Comparison of ENCODE assay signal across 14 mouse cellular contexts in the genomic region with DNA sequence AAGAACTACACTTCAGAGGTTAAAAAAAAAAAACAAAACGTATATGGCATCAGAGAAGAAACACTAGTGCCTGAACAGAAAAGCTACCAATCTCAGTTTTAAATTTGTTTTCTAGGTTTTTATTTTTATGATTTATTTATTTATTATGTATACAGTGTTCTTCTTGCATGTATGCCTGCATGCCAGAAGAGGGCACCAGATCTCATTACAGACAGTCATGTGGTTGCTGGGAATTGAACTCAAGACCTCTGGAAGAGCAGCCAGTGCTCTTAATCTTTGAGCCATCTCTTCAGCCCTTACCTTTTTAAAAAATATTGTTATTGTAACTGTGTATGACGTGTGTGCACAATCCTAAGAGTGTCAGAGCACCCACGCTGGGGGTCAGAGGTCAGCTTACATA. TPM values are rescaled to one million over a fixed set of nuclear protein-coding genes. Genes with fewer than 3 reads are reported as not detected.
DNase-seq lines count a peak whose midpoint lies in the region; ATAC-seq and TF ChIP-seq lines count a peak whose summit lies in the region.
"Had no signal": no experiment of that assay in that cellular context is flagged by ENCODE, and none has a peak within 500 bp of the region (broad histone marks: within the 10 kb centered on the region; RNA-seq: fewer than 3 reads in every experiment).

No protein-coding gene starts in this region.

- peaks cover 10% of the 10 kb centered on the region; the same call in 1 of the 2 replicates for H3K4me1 ChIP-seq in kidney, adult 2 months (ENCODE audit: control insufficient read depth, insufficient read depth, low read length)
- 0 out of 2 replicates have a peak, but pooled peaks cover 6% of the 10 kb centered on the region for H3K4me1 ChIP-seq in kidney, embryonic 14.5 days (ENCODE audit: control insufficient read depth, insufficient read depth, low read length)
- H3K4me1 ChIP-seq in E14TG2a.4 (replicated peaks; ENCODE audit: low read depth, low read length) = peaks cover 46% of the 10 kb centered on the region
- no peaks in the 10 kb centered on the region for H3K4me1 ChIP-seq in stomach, postnatal 0 days (replicated peaks; ENCODE audit: control insufficient read depth, insufficient read depth)

- H3K27ac ChIP-seq in kidney, adult 2 months (ENCODE audit: insufficient read depth, low read depth, low read length) = no peak overlapping the region
- H3K27ac ChIP-seq in kidney, embryonic 14.5 days (ENCODE audit: low read depth, low read length) = no peak overlapping the region
- H3K27ac ChIP-seq in stomach, postnatal 0 days (replicated peaks) = no peak overlapping the region
- H3K27ac ChIP-seq: limb, embryonic 10.5 days; neural tube, embryonic 13.5 days had no signal

- no peak for ATAC-seq in kidney, embryonic 14.5 days (ENCODE audit: low FRiP score, low TSS enrichment)
- ATAC-seq in stomach, postnatal 0 days (ENCODE audit: low FRiP score, low TSS enrichment) = no peak

- no peak for TF ChIP-seq EP300 in stomach, postnatal 0 days (optimal IDR thresholded peaks at IDR 0.05)

- H3K4me3 ChIP-seq in kidney, adult 2 months (ENCODE audit: insufficient read depth, low read depth, low read length) = no peak overlapping the region
- no peak overlapping the region for H3K4me3 ChIP-seq in kidney, embryonic 14.5 days (ENCODE audit: low read length)
- H3K4me3 ChIP-seq in E14TG2a.4 (replicated peaks; ENCODE audit: low read length) = no peak overlapping the region
- no peak overlapping the region for H3K4me3 ChIP-seq in stomach, postnatal 0 days (ENCODE audit: low read depth, low read length)
- H3K4me3 ChIP-seq: limb, embryonic 10.5 days; neural tube, embryonic 13.5 days had no signal

- H3K27me3 ChIP-seq in kidney, adult 2 months (replicated peaks; ENCODE audit: control insufficient read depth, insufficient read depth, low read length) = no peaks in the 10 kb centered on the region
- no peaks in the 10 kb centered on the region for H3K27me3 ChIP-seq in kidney, embryonic 14.5 days (ENCODE audit: control insufficient read depth, insufficient read depth, low read length)
- no peaks in the 10 kb centered on the region for H3K27me3 ChIP-seq in E14TG2a.4 (ENCODE audit: insufficient read depth, low read length)
- no peaks in the 10 kb centered on the region for H3K27me3 ChIP-seq in stomach, postnatal 0 days (ENCODE audit: control insufficient read depth, insufficient read depth, low read length)
- H3K27me3 ChIP-seq: neural tube, embryonic 13.5 days had no signal

- no peak overlapping the region for H3K4me2 ChIP-seq in kidney, embryonic 14.5 days (replicated peaks; ENCODE audit: low read depth, low read length)
- H3K4me2 ChIP-seq in stomach, postnatal 0 days (replicated peaks; ENCODE audit: low read depth) = no peak overlapping the region
- H3K4me2 ChIP-seq: neural tube, embryonic 13.5 days had no signal

- H3K9ac ChIP-seq in kidney, embryonic 14.5 days (ENCODE audit: low read depth, low read length) = no peak overlapping the region
- no peak overlapping the region for H3K9ac ChIP-seq in stomach, postnatal 0 days (ENCODE audit: low read length)
- H3K9ac ChIP-seq: neural tube, embryonic 13.5 days had no signal

- peak; percentile 41 for DNase-seq in kidney, adult 2 months
- DNase-seq in lung, postnatal 36 days = peak; percentile 24
- no peak for DNase-seq in lung, postnatal 25 days (ENCODE audit: low spot score)
- no peak for DNase-seq in stomach, postnatal 0 days (ENCODE audit: low spot score)
- DNase-seq in spleen, adult 18-20 months = no peak
- DNase-seq: kidney, adult 18-20 months; lung, postnatal 10 days; midbrain, embryonic 14.5 days; thymus, adult 2 months had no signal

- peaks cover 5% of the 10 kb centered on the region for H3K9me3 ChIP-seq in kidney, embryonic 14.5 days (ENCODE audit: control insufficient read depth, low read length)
- peaks cover 4% of the 10 kb centered on the region for H3K9me3 ChIP-seq in E14TG2a.4 (ENCODE audit: low read length)
- H3K9me3 ChIP-seq in stomach, postnatal 0 days (ENCODE audit: control insufficient read depth, low read length) = no peaks in the 10 kb centered on the region
- H3K9me3 ChIP-seq: limb, embryonic 10.5 days; neural tube, embryonic 13.5 days had no signal

- no peak for TF ChIP-seq CTCF in kidney, adult 2 months (conservative IDR thresholded peaks at IDR 0.05; ENCODE audit: insufficient read depth, insufficient read length, low read depth, low read length)
- TF ChIP-seq CTCF in E14TG2a.4 (conservative IDR thresholded peaks at IDR 0.05; ENCODE audit: low read length) = peak; percentile 23; the same call in 1 of the 2 replicates
- TF ChIP-seq CTCF in stomach, postnatal 0 days (IDR thresholded peaks at IDR 0.05; ENCODE audit: low read depth) = peak; percentile 62

- 43% methylated on average over 3 of the region's 3 CpGs for WGBS in kidney, adult 2 months
- WGBS in kidney, embryonic 14.5 days = 86% methylated on average over 3 of the region's 3 CpGs
- 79% methylated on average over 3 of the region's 3 CpGs for WGBS in stomach, postnatal 0 days

- no peaks in the 10 kb centered on the region; the same call in 1 of the 2 replicates for H3K36me3 ChIP-seq in kidney, adult 2 months (ENCODE audit: control insufficient read depth, insufficient read depth, low read length)
- H3K36me3 ChIP-seq in kidney, embryonic 14.5 days (ENCODE audit: control insufficient read depth, insufficient read depth, low read length) = peaks cover 10% of the 10 kb centered on the region
- peaks cover 14% of the 10 kb centered on the region for H3K36me3 ChIP-seq in E14TG2a.4 (ENCODE audit: insufficient read depth, low read length)
- no peaks in the 10 kb centered on the region for H3K36me3 ChIP-seq in stomach, postnatal 0 days (ENCODE audit: control insufficient read depth, insufficient read depth, low read length)

- TF ChIP-seq POLR2A in kidney, adult 2 months (IDR thresholded peaks at IDR 0.05; ENCODE audit: low read depth, low read length) = no peak

RNA-seq across cellular contexts. Expression of a gene that starts 6.4 kb away (rescaled TPM):
- polyA plus RNA-seq in kidney, adult 2 months (2012; rRNA removed) = 641 and 892 TPM in 2 replicates
- 71.4 and 102 TPM in 2 replicates for polyA plus RNA-seq in kidney, embryonic 14.5 days (2014; fragmentation: Nextera tagmentation; extraction: Ambion mirVana)
- 13.5 and 14.4 TPM in 2 replicates for polyA plus RNA-seq in stomach, postnatal 0 days (2015; fragmentation: Nextera tagmentation; extraction: Ambion mirVana)

RNA-seq across cellular contexts. Expression of a gene that starts 28.3 kb away (rescaled TPM):
- polyA plus RNA-seq in kidney, adult 2 months (2012; rRNA removed) = not detected in 2 replicates
- not detected in 2 replicates for polyA plus RNA-seq in kidney, embryonic 14.5 days (2014; fragmentation: Nextera tagmentation; extraction: Ambion mirVana)
- polyA plus RNA-seq in stomach, postnatal 0 days (2015; fragmentation: Nextera tagmentation; extraction: Ambion mirVana) = not detected in 2 replicates
- polyA plus RNA-seq: gonadal fat pad, adult 2 months; limb, embryonic 10.5 days; midbrain, embryonic 14.5 days; neural tube, embryonic 13.5 days; thymus, adult 2 months had no signal

RNA-seq across cellular contexts. Expression of a gene that starts 42.0 kb away (rescaled TPM):
- 0.97 and 1.1 TPM in 2 replicates for polyA plus RNA-seq in kidney, adult 2 months (2012; rRNA removed)
- polyA plus RNA-seq in kidney, embryonic 14.5 days (2014; fragmentation: Nextera tagmentation; extraction: Ambion mirVana) = not detected in 2 replicates
- polyA plus RNA-seq in stomach, postnatal 0 days (2015; fragmentation: Nextera tagmentation; extraction: Ambion mirVana) = 0.08 and 0.10 TPM in 2 replicates
- polyA plus RNA-seq: neural tube, embryonic 13.5 days had no signal

RNA-seq across cellular contexts. Expression of a gene that starts 47.4 kb away (rescaled TPM):
- 0.02 and 0.04 TPM in 2 replicates for polyA plus RNA-seq in kidney, adult 2 months (2012; rRNA removed)
- polyA plus RNA-seq in kidney, embryonic 14.5 days (2014; fragmentation: Nextera tagmentation; extraction: Ambion mirVana) = 0.10 TPM in 1 of 2 replicates, not detected in the other
- 0.02 TPM in 1 of 2 replicates, not detected in the other for polyA plus RNA-seq in stomach, postnatal 0 days (2015; fragmentation: Nextera tagmentation; extraction: Ambion mirVana)

Comparison
In these comparisons a context has a peak if more than half of its experiments do, and no peak if none do; other contexts are left out.
1. DNase-seq: peak in kidney, adult 2 months (single experiment) and lung, postnatal 36 days (single experiment); none in lung, postnatal 25 days (single experiment), stomach, postnatal 0 days (single experiment) and spleen, adult 18-20 months (0 of 2).